Mouse (Mus musculus) kidney, postnatal 25 days (tissue): Measurements from ENCODE around the gene Trpm4.
A peak's percentile ranks its signal among the peaks of the same experiment; 100 is the strongest.
"Not testable (repeated sequence)": the region's sequence is repeated elsewhere in the genome, so short reads cannot be mapped to it uniquely, and the experiment has no call there.

Source experiments
- DNase-seq, 2 experiments: peaks; one replicate each; pipeline ENCODE4 v3.0.0; 2021; ENCODE audit warnings: mixed read lengths in 2 of 2

The Trpm4 gene

DNA sequence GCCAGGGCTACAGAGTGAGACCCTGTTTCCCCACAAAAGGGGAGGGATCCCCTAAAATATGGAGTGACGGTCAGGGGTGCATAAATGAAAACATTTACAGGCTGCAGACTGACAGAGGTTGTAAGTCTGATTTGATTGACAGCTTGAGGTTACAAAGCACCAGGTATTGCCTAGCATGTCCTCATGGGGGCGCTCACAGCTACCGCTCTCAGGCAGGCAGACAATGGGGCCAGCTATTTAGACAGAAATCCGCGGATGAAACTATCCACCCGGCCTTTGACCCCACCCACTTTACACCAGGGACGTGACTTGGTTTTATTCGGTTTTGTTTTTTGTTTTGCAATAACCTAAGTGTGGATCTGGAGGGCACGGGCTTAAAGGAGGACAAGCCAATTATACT is 24.1 kb downstream of the Trpm4 start:
- DNase-seq = peak; percentile 60 to 68

DNA sequence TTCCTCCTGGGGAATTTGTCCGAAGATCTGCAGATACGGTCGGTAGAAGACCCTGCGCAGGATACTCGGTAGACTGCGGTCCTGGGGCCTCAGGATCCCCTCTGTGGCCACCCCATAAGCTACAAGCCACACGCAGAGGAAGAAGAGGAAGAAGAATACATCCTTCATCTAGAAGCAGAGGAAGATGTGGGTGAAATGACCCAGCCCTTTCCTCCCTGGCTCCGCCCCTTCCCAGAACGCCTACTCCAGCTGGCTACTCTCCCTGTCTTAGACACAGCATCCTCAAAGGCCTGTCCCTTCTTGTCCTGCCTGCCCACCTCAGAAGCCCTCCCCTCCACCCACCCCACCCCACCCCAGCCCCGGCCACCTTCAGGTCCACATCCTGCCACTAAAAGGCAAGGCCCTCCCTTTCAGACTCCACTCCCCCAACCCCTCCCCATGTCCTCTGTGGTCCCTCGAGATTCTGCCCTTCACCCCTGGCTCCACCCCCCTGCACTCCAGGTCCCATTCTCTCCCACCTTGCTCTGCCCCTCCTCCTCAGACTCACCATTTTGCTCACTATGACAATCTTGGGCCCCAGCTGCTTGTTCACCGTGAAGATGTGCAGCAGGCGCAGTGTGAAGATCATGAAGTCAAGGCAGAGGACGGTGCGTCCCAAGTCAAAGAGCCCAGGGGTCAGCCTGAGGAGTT is 24.9 kb downstream of the Trpm4 start:
- peak; percentile 23 to 32 for DNase-seq

DNA sequence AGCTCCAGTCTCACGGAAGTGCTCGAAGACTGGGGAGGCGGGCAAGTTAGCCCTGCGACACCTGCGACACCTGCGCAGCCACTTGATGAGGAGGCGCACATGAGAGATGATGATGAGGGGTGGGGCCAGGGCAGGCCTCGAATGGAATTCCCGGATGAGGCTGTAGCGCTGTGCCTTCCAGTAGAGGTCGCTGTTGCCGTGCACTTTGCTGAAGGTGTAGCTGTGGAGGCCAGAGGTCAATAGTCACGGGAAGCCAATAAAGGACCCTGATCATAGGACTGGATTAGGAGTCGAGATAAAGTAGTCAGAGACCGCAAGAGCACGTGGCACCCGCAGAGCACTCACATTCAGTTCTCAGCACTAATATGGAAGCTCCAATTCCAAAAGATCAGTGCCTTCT is 28.3 kb downstream of the Trpm4 start:
- peak; percentile 72 to 78 for DNase-seq

DNA sequence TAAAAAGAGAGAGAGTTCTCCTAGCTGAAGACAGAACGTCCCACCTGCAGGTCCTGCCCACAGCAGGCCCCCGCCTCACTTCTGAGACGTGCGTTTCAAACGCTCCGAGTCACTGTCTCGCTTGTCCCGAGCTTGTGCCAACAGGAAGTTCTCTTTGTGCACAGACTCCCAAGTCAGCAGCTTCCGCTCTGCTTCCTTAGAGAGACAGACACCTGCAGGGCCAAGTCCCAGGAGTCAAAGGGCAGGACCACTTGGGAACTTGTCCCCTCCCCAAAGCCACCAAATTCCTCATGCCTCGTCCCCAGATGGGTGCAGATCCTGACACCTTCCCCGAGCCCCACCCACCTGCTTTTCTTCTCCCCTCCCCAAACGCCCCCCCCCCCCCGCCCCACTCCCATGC is 28.7 kb downstream of the Trpm4 start:
- DNase-seq = peak in 1 of 2 experiments; percentile 31

DNA sequence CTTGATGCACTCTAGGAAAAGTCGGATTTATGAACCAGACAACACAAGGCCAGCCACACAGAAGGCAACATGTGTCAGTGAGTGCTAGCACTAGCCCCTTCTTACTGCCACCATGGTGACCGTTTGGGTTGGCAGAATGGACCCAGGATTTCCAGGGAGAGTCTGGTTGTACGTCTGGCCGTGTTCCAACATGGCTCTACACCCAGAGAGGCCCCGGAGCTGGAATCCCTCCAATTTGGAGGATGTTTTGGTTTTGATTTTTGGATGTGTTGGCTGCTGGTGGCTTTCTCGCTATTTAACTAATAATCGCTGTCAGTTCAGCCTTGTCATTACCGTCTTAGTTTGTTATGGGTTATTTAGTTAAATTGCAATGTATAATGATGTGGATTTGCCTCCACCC is 31.0 kb downstream of the Trpm4 start:
- peak in 1 of 2 experiments; percentile 21 for DNase-seq

DNA sequence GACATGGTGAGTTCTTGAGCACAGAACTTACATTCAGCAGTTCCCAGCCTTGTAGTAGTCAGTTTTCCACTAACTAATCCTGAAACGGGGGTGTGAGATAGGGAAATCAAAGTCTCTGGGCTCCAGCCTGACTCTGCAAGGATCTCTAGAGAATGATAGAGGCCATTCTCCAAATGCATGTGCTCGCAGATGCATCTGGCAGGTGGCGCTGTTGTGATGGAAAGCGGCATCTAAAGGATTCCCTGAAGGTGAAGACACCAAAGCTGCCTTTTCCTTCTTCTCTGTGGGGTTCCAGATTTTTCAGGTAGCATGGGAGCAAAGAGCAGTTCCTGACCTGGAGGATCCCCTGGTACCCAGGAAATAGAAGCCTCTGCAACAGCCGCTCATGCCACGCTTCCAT is 33.3 kb downstream of the Trpm4 start:
- DNase-seq = peak; percentile 77 to 80

DNA sequence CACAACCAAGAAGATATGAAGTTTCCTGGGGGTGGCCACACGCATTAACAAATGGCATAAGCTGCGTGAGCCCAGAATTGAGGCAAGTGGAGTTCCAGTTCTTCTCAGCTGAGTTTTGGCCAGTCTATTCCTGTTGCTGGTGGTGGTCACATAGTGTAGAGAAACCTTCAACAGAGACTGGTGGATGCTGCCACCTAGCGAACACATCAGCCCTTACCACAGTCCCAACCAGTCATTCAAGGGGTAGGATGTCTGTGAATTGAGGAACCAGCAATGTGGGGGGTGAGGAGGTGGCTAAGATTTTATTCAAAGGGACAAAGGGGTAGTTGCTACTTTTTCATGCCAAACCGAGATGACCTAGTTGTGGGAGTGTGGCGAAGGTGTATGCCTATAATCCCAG is 33.8 kb downstream of the Trpm4 start:
- DNase-seq = peak; percentile 56 to 65

DNA sequence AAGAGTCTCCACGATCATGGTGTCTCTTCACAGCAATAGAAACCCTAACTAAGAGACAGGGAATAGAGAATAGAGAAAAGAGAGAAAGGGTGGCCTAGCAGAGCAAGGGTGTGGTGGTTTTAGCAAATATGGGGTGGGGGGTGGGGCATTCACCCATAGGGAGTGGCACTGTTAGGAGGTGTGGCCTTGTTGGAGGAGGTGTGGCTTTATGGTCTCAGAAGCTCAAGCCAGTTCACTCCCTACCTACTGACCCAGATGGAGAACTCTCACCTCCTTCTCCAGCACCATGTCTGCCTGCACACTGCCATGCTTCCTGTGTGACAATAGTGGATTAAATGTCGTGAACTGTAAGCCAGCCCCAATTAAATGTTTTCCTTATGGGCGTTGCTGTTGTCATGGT is 36.0 kb downstream of the Trpm4 start:
- DNase-seq = peak in 1 of 2 experiments; percentile 25

DNA sequence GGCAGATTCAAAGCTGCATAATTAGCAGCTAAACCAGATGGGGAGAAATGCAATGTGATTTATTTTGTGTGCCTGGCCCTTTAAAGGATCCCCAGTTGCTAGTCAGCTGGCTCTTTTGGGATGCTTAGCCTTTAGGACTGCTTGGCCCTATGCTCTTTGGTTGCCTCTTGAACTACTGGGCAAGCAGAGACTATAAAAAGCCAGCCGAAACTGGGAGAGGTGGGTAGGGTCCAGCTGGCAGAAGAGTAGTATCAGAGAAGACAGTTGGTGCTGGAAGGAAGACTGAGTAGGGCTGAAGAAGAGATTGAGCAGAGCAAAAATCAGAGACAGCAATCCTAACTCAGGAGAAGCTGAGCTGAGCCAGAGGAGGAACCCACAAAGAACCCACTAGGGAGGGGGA is 37.0 kb downstream of the Trpm4 start:
- peak in 1 of 2 experiments; percentile 22 for DNase-seq

DNA sequence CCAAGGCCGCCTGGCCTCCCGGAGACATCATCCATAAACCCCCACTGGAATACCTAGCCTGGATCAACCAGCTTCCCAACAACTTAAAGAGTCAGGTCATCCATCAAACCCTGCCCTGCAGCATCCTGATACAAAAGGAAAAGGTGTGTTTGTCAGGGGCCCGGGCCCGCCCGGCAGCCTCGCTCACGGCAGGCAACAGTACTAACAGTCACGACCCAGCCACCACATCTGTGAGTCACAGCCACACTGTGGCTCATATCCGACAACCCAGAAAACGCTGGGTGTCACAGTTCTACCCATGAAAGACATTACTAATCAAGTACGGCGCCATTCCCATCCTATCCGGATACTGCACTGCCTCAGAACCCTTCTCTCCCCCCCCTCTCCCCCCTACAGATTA is 47.1 kb downstream of the Trpm4 start:
- DNase-seq = no peak

DNA sequence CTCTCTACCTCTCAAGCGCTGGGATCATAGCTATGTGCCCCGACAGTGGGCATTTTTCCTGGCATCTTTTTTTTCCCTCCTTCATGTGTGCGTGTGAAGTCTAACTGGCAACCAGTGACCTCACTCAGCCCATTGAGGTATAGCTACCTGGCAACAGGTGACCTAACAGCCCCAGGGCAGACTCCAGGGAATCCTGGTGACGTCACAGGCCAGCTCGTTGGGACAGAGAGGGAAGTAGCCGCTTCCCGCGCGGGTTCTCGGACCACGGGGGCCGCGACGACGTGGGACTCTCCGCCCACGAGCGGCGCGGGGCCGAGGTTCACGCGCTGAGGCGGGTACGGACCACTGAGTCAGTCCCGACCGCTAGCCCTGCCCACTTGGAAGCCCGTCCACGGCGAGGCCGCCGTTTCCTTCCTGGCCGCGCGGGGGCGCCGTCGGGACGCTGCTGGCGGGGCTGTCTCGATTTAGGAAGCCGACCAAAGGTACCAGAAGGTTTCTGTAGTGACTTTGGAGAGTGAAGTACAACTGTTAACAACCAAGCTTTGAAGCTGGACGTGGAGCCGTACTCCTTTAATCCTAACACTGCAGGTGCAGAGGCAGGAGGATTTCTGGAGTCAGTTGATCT is 56.3 kb downstream of the Trpm4 start, which contains the start of gene Slc6a21:
Gene Slc6a21, plus strand, starts transcription at position 378 of the 625 bp plus-strand sequence.
- peak; percentile 74 to 79 for DNase-seq

DNA sequence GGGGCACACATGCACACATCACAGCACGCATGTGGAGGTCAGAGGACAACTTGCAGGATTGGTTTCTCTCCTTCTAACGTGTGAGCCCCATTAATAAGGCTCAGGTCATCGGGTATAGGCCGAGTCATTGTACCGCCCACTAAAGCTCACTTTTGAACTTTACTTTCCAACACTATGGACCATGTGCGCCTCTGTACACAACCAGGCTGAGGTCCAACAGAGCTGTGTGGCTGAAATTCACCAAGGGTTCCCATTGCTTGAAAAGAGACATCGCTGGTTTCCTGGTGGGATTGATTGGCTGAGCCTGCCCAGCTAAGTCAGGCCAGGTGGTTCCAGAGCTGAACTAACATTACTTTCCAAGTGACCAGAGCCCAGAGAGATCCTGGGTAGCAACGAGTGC is 59.9 kb downstream of the Trpm4 start:
- no peak for DNase-seq

DNA sequence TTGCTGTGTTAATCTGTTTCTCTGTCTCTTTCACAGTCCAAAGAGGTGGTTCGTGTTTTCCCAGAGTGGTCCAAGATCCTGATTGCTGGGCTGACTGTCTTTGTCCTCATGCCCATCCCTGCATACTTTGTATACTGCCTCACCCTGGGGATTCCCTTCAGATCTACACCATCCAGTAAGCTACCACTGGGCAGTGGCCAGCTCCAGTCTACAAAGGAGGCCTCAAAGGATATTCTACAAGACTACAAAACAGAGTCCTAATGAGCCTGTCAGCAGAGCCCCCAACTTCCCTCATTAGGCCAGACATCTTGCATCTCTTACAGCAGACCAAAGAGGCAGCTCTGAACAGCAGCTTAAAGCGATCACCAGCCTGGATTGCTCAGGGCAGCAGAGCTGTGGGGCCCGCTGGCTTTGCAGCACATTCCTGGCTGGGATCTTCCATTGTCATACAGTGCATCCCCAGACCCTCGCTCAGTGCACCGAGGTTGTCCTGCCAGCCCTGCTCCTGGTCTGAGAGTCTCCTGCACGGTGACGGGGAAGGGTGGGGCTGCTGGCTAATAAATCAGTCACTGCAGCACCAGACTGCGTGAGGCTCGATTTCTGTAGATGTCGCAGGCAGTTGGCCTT is 60.7 kb downstream of the Trpm4 start:
- no peak for DNase-seq

DNA sequence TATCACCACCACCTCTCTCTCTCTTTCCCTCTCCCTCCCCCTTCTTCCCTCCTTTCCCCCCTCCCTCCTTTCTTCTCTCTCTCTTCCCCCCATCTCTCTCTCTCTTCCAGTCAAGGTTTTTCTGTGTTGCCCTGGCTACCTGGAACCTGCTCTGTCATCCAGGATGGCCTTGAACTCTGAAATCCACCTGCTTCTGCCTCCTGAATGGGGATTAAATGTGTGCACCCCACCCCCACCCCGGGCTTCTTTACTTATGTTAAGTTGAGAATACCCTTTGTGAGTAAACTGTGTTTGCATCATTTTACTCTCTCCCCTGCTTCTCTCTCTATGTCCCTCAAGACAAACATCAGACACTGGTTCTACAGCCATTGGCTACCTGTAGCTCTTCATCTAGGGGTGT is 68.1 kb downstream of the Trpm4 start:
- no peak for DNase-seq

DNA sequence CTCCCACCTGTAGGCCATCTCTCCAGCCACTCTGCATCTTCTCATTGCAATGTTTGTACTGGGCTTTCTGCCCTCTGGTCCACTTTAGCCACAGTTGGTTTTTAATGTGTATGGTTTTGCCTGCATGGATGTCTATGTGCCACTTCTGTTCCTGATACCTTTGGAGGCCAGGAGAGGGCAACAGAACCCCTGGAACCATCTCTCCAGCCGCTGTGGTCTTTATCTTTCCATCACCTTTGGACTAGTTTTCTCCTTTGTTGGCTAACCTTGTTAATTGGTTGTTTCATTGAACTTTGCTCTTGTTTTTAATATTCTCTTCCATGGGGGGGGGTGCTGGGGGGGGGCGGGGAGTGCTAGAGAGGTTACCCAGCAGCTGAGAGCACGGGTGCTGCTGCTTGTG is 69.2 kb downstream of the Trpm4 start:
- DNase-seq = no peak

DNA sequence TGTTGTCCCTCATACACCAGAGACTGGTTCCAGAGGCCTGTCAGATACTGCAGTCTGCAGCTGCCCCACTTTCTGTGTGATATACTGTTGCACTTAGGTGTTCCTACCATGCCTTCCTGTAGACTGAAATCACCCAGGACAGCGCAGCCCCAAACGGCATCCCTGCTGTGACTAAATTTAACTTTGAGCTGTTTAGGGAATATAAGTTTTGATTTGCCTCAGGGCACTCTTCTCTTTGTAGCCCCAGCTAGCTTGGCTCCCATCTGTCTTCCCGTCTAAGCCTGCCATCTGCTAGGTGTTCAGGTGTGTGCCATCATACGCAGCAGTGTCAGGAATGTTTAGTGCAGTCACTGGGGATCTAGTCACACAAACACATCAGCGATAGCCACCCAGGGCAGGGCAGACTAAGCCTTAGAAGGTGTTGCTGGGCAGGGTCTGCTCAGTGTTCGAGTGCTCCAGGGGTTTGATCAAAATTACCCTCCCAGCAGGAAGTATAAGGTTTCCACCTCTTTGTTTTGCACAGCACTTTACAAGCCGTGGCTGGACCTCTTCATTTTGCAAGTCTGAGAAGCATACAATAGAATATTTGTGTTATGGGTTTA is 70.5 kb downstream of the Trpm4 start:
- DNase-seq = no peak

DNA sequence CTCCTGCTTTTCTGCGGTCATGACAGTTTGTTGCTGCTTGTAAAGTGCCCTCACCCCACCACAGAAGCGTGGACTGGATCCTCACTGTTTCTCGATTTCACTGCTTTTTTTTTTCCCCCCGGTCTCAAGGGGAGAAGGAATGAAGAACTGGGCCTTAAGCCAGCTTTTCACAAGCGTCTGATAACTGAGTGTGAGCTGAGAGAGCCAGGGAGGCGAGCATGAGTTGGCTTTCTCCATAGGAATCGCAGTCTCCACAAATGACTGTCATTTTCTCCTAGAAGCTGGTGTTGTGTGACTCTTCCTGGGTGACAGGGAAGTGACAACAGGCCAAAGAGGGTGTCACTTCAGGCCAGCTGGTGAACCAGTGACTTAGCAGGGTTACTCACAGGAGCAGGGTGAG is 71.3 kb downstream of the Trpm4 start:
- DNase-seq = no peak

DNA sequence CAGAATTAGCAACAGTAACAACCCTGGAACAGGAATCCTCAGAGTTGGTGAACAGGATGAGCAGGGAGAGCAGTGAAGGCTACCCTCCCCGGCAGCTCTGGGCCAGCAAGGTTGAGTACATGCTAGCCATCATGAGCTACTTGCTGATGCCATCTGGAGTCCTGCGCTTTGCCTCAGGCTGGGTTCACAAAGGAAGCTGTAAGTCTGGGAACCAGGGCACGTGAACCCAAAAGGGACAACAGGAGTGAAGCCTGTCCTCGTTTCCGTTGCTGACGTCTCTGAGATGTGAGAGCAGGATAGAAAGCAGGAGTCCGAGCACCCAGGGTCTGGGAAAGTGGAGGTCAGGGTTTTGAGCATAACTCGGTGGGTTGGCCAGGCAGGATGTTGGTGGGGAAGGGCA is 74.3 kb downstream of the Trpm4 start:
- DNase-seq = no peak

DNA sequence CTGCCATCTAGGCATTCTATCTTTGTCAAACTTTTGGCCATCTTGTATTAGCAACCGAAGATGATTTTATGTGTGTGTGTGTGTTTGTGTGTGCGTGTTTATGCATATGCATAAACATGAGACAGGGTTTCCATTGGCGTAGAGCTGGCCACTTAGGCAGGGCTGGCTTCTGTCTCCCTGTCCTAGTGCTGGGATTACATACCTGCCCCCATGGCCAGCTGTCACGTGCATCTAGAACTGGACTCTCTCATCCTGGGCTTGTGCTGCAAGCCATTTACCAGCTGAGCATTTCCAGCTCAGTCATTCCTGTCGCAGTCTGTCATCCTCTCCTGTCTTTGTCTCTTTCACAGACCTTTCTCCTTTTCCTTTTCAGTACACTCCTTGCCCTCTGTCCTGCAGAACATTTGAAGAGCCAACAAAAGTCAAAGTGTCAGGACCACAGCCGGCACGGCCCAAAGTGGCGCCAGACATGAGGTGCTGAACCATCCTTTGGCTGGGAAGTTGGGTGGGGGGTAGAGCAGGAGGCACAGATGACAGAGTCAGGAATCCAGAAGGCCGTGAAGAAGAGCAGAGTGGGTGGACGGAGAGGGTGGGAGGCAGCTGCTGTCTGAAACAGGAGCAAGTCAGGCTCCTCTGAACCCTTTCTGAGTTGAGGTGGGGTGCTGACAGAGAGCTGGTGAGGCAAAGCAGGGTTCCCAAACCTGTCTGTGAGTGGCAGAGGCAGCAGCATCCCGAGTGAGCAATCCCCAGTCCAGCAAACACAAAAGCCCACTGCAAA is 76.3 kb downstream of the Trpm4 start:
- DNase-seq = no peak

DNA sequence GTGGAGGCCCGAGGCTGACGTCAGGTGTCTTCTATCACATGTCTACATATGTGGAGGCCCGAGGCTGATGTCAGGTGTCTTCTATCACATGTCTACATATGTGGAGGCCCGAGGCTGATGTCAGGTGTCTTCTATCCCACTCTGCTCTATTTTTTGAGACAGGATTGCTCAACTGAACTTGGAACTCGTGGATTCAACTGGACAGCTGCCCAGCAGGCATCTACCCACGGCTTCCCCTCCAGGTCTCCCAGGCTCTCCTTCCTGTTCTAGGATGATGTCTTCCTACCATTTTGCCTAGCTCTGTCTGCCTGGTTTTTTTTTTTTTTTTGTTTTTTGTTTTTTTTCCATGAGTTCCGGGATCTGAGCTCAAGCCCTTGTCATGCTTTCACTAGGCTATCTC is 77.8 kb downstream of the Trpm4 start:
- DNase-seq = not testable (repeated sequence)

DNA sequence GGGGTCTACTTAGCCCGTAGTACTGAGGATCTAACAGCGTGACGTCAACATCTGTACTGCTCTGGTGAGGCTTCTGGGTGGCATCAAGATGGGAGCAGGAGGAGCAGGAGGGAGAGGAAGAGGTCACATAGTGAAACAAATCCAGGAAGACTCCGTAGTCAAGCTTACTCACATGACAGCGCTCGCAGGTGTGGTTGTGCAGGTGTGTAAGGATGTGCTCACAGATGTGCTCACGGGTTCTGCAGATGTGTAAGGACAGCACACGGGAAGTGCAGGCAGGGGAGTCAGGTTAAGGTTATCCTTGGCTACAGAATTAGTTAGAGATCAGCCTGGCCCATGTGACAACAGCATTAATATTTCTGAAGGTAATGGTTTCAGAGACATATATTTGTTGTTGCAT is 79.8 kb downstream of the Trpm4 start:
- DNase-seq = no peak
